Mouse (Mus musculus): ENCODE data around the gene Dock10. TPM values are rescaled to one million over a fixed set of nuclear protein-coding genes. Genes with fewer than 3 reads are reported as not detected.

Dock10 gene
- polyA plus RNA-seq, 1 experiment from 2014 or later, result 2.9 TPM

GRCm38 (mm10) chr1:80655195-80655594 is 103.1 kb downstream of the Dock10 start:
- Histone ChIP-seq H3K9me3 (ENCODE audit: control insufficient read depth, low read length) (no peaks in the 10 kb centered on the region), H3K4me2 (no peak overlapping the region), H3K27ac (ENCODE audit: low read depth, low read length) (no peak overlapping the region), H3K4me1 (ENCODE audit: control insufficient read depth, insufficient read depth, low read length) (no peaks in the 10 kb centered on the region), H3K27me3 (ENCODE audit: control insufficient read depth, insufficient read depth, low read length) (no peaks in the 10 kb centered on the region), H3K4me3 (ENCODE audit: low read depth, low read length) (no peak overlapping the region), H3K9ac (ENCODE audit: low read length) (no peak overlapping the region), H3K36me3 (ENCODE audit: control insufficient read depth, insufficient read depth, low read length) (no peaks in the 10 kb centered on the region)
- DNase-seq (ENCODE audit: low spot score, missing footprints), result no peak
- 86% methylated on average over 4 of the region's 4 CpGs for WGBS
- no peak for ATAC-seq (ENCODE audit: low FRiP score)

DNA sequence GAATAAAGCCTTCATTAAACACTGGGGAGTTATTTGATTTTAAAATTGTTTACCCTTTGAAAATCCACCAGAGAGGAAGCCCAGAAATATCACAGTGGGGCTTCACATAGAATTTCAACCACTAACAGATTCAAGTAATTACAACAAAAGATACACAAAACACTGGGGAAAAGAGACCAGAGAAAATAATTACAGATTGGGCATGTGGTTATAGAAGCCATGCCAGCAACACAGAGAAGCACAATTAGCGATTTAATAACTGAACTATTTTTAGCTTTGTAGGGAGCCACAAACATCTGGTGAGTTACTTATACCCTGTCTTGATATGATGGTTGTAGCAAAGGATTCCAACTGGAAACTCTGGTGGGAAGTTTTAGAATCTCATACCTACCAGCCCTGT is 104.2 kb downstream of the Dock10 start:
- ATAC-seq (ENCODE audit: low FRiP score) (no peak), DNase-seq (ENCODE audit: low spot score, missing footprints) (no peak)
- Histone ChIP-seq H3K36me3 (ENCODE audit: control insufficient read depth, insufficient read depth, low read length) (no peaks in the 10 kb centered on the region), H3K9me3 (ENCODE audit: control insufficient read depth, low read length) (no peaks in the 10 kb centered on the region), H3K4me2 (no peak overlapping the region), H3K27ac (ENCODE audit: low read depth, low read length) (no peak overlapping the region), H3K9ac (ENCODE audit: low read length) (no peak overlapping the region), H3K4me1 (ENCODE audit: control insufficient read depth, insufficient read depth, low read length) (no peaks in the 10 kb centered on the region), H3K27me3 (ENCODE audit: control insufficient read depth, insufficient read depth, low read length) (no peaks in the 10 kb centered on the region), H3K4me3 (ENCODE audit: low read depth, low read length) (no peak overlapping the region)
- WGBS, result 83% methylated on average over 1 of the region's 1 CpGs

DNA sequence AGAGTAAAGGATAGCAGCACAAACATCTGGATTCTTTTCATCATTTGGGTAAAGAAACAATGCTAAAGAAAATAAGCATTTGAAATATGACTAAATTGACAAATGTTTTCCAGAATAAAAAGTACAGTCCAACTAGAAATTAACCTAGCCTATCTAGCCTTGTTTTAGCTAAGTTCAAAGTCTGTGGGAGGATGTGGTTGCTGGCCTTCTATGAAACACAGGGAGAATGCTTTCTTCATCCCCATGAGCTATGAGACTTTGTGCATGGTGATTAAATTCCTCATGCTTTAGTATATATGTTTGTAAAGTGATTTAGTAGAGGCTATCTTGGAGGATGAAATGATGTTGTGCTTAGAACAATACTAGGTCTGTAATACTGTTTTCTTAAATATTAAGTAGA is 105.5 kb downstream of the Dock10 start:
- Histone ChIP-seq H3K4me2 (no peak overlapping the region), H3K4me1 (ENCODE audit: control insufficient read depth, insufficient read depth, low read length) (no peaks in the 10 kb centered on the region), H3K27me3 (ENCODE audit: control insufficient read depth, insufficient read depth, low read length) (no peaks in the 10 kb centered on the region), H3K9me3 (ENCODE audit: control insufficient read depth, low read length) (no peaks in the 10 kb centered on the region), H3K4me3 (ENCODE audit: low read depth, low read length) (no peak overlapping the region), H3K36me3 (ENCODE audit: control insufficient read depth, insufficient read depth, low read length) (no peaks in the 10 kb centered on the region), H3K27ac (ENCODE audit: low read depth, low read length) (no peak overlapping the region), H3K9ac (ENCODE audit: low read length) (no peak overlapping the region)
- no peak for DNase-seq (ENCODE audit: low spot score, missing footprints)
- no peak for ATAC-seq (ENCODE audit: low FRiP score)

GRCm38 (mm10) chr1:80652083-80652482 is 106.2 kb downstream of the Dock10 start:
- 79% methylated on average over 2 of the region's 2 CpGs for WGBS
- no peak overlapping the region for H3K4me3 ChIP-seq (ENCODE audit: low read depth, low read length)

GRCm38 (mm10) chr1:80646602-80647001 is 111.7 kb downstream of the Dock10 start:
- H3K36me3 ChIP-seq (ENCODE audit: control insufficient read depth, insufficient read depth, low read length), result no peaks in the 10 kb centered on the region
- ATAC-seq (ENCODE audit: low FRiP score), result no peak
- WGBS, result 79% methylated on average over 3 of the region's 3 CpGs
- no peak overlapping the region for H3K4me2 ChIP-seq
- H3K9me3 ChIP-seq (ENCODE audit: control insufficient read depth, low read length), result no peaks in the 10 kb centered on the region
- no peaks in the 10 kb centered on the region for H3K27me3 ChIP-seq (ENCODE audit: control insufficient read depth, insufficient read depth, low read length)
- H3K4me1 ChIP-seq (ENCODE audit: control insufficient read depth, insufficient read depth, low read length), result no peaks in the 10 kb centered on the region
- peak; percentile 19 for DNase-seq (ENCODE audit: low spot score, missing footprints)
- H3K27ac ChIP-seq (ENCODE audit: low read depth, low read length), result no peak overlapping the region
- H3K4me3 ChIP-seq (ENCODE audit: low read depth, low read length), result no peak overlapping the region
- no peak overlapping the region for H3K9ac ChIP-seq (ENCODE audit: low read length)

More at GRCm38 (mm10) chr1:80652083-80652482, 106.2 kb downstream of the Dock10 start:
- no peak overlapping the region for H3K4me2 ChIP-seq
- H3K9ac ChIP-seq (ENCODE audit: low read length), result no peak overlapping the region
- no peaks in the 10 kb centered on the region for H3K36me3 ChIP-seq (ENCODE audit: control insufficient read depth, insufficient read depth, low read length)
- H3K4me1 ChIP-seq (ENCODE audit: control insufficient read depth, insufficient read depth, low read length), result no peaks in the 10 kb centered on the region
- no peaks in the 10 kb centered on the region for H3K27me3 ChIP-seq (ENCODE audit: control insufficient read depth, insufficient read depth, low read length)
- no peak for ATAC-seq (ENCODE audit: low FRiP score)
- no peak for DNase-seq (ENCODE audit: low spot score, missing footprints)
- H3K27ac ChIP-seq (ENCODE audit: low read depth, low read length), result no peak overlapping the region
- no peaks in the 10 kb centered on the region for H3K9me3 ChIP-seq (ENCODE audit: control insufficient read depth, low read length)

- H3K4me3 ChIP-seq (ENCODE audit: low read depth, low read length), result no peak overlapping the region
- H3K9ac ChIP-seq (ENCODE audit: low read length), result no peak overlapping the region
- no peaks in the 10 kb centered on the region for H3K27me3 ChIP-seq (ENCODE audit: control insufficient read depth, insufficient read depth, low read length)
- no peaks in the 10 kb centered on the region for H3K4me1 ChIP-seq (ENCODE audit: control insufficient read depth, insufficient read depth, low read length)
- DNase-seq (ENCODE audit: low spot score, missing footprints) (peak; percentile 33), ATAC-seq (ENCODE audit: low FRiP score) (no peak)
- no peaks in the 10 kb centered on the region for H3K36me3 ChIP-seq (ENCODE audit: control insufficient read depth, insufficient read depth, low read length)
- no peak overlapping the region for H3K27ac ChIP-seq (ENCODE audit: low read depth, low read length)
- no peak overlapping the region for H3K4me2 ChIP-seq
- H3K9me3 ChIP-seq (ENCODE audit: control insufficient read depth, low read length), result no peaks in the 10 kb centered on the region
- 88% methylated on average over 4 of the region's 4 CpGs for WGBS
Measured at GRCm38 (mm10) chr1:80643866-80644451, 114.4 kb downstream of the Dock10 start.

DNA sequence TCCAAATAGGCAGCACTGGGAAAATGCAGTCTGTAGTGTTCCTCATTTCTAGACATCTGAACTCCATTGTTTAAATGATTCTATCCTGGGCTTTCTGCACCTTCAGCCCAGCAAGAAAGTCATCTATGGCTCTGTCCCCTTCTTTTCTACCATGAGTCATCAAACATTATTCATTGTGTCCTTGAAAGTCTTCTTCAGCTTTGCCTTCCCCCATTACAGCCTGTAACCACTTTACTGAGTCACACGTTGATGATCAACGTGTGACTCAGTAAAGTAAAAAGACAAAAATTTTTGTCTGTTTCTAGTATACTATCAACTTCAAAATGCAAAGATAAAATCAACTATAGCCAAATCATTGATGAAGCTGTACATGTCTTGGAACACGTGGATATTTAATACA is 116.5 kb downstream of the Dock10 start:
- H3K4me1 ChIP-seq (ENCODE audit: control insufficient read depth, insufficient read depth, low read length), result no peaks in the 10 kb centered on the region
- no peak overlapping the region for H3K27ac ChIP-seq (ENCODE audit: low read depth, low read length)
- H3K4me3 ChIP-seq (ENCODE audit: low read depth, low read length), result no peak overlapping the region
- H3K9ac ChIP-seq (ENCODE audit: low read length), result no peak overlapping the region
- ATAC-seq (ENCODE audit: low FRiP score) (no peak), DNase-seq (ENCODE audit: low spot score, missing footprints) (peak; percentile 65)
- no peak overlapping the region for H3K4me2 ChIP-seq
- WGBS, result 91% methylated on average over 3 of the region's 3 CpGs
- no peaks in the 10 kb centered on the region for H3K27me3 ChIP-seq (ENCODE audit: control insufficient read depth, insufficient read depth, low read length)
- H3K36me3 ChIP-seq (ENCODE audit: control insufficient read depth, insufficient read depth, low read length), result no peaks in the 10 kb centered on the region
- H3K9me3 ChIP-seq (ENCODE audit: control insufficient read depth, low read length), result no peaks in the 10 kb centered on the region

- Histone ChIP-seq H3K4me2 (no peak overlapping the region), H3K27me3 (ENCODE audit: control insufficient read depth, insufficient read depth, low read length) (no peaks in the 10 kb centered on the region), H3K9me3 (ENCODE audit: control insufficient read depth, low read length) (no peaks in the 10 kb centered on the region), H3K9ac (ENCODE audit: low read length) (no peak overlapping the region), H3K4me1 (ENCODE audit: control insufficient read depth, insufficient read depth, low read length) (no peaks in the 10 kb centered on the region), H3K4me3 (ENCODE audit: low read depth, low read length) (no peak overlapping the region), H3K36me3 (ENCODE audit: control insufficient read depth, insufficient read depth, low read length) (no peaks in the 10 kb centered on the region), H3K27ac (ENCODE audit: low read depth, low read length) (no peak overlapping the region)
- WGBS, result 87% methylated on average over 1 of the region's 1 CpGs
- DNase-seq (ENCODE audit: low spot score, missing footprints) (peak; percentile 14), ATAC-seq (ENCODE audit: low FRiP score) (no peak)
Measured at GRCm38 (mm10) chr1:80641288-80641687, 117.0 kb downstream of the Dock10 start.

DNA sequence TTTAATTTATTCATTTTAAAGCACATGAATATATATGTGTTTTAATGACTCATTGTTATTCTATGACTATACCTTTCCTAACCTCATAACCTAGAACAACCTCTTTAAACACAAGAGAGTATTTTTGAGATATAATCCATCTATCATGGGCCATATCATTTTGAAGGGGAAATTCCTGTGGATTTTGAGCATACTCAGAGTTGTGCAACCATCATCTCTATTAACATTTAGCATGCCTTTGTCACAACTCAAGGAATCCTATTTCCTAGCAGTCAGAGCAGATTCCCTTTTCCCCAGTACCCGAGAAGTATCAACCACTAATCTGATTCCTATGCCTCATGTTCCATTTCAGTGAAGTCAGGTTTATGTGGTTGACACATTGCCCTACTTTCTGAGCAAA is 118.8 kb downstream of the Dock10 start:
- WGBS, result 89% methylated on average over 1 of the region's 1 CpGs
- DNase-seq (ENCODE audit: low spot score, missing footprints) (no peak), ATAC-seq (ENCODE audit: low FRiP score) (no peak)
- H3K9me3 ChIP-seq (ENCODE audit: control insufficient read depth, low read length), result no peaks in the 10 kb centered on the region
- no peak overlapping the region for H3K4me3 ChIP-seq (ENCODE audit: low read depth, low read length)
- no peaks in the 10 kb centered on the region for H3K4me1 ChIP-seq (ENCODE audit: control insufficient read depth, insufficient read depth, low read length)
- H3K4me2 ChIP-seq, result no peak overlapping the region
- H3K27ac ChIP-seq (ENCODE audit: low read depth, low read length), result no peak overlapping the region
- H3K36me3 ChIP-seq (ENCODE audit: control insufficient read depth, insufficient read depth, low read length), result no peaks in the 10 kb centered on the region
- no peaks in the 10 kb centered on the region for H3K27me3 ChIP-seq (ENCODE audit: control insufficient read depth, insufficient read depth, low read length)
- no peak overlapping the region for H3K9ac ChIP-seq (ENCODE audit: low read length)
